Mouse (Mus musculus) olfactory bulb, adult 2 months (tissue): ENCODE measurements around the gene Pknox2.

Experiments
- CTCF ChIP-seq: fragments of 200-500 bp; IDR thresholded peaks from 2 replicates; pipeline ENCODE4 v1.5.1; 2012; ENCODE audit warnings: low read depth, mild to moderate bottlenecking, low read length, moderate library complexity; ENCODE audit not compliant: insufficient read depth
- POLR2A ChIP-seq: fragments of 200-500 bp; IDR thresholded peaks from 2 replicates; pipeline ENCODE4 v1.6.1; 2012; ENCODE audit warnings: mild to moderate bottlenecking, low read depth, low read length, moderate library complexity; ENCODE audit not compliant: insufficient read depth

DNA sequence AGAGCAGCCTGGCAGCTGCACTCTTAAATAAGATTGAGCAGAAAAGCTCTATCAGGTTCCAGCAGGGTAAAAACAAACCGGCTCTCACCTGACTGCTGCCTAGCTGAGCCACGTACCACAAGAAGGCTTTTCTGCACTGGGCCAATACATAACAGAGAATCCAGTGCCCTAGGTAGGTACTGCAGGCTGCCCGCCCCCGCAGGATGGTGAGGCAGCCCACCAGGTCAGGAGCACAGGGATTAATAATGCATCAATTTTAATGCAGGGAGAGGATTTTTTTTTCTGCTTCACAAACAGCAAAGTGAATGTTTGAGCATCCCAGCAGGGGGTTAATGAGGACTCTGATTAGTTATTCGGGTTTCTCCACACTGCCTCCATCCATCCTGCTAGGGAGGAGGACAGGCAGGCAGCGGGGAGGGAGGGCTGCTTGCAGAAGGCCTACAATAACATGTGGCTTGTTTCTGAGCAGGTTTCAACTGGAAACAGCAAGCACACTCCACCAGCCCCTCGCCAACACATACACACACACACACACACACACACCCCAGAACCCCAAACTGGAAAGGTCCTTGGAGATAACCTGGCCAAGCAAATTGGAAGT lies 145.2 kb downstream of the Pknox2 start:
- no peak for TF ChIP-seq POLR2A
- TF ChIP-seq CTCF = no peak
